Mouse (Mus musculus): ENCODE measurements around the gene D630003M21Rik. TPM values are rescaled to one million over a fixed set of nuclear protein-coding genes. Genes with fewer than 3 reads are reported as not detected.

D630003M21Rik gene
- 15.4 and 19.9 TPM in 2 replicates for polyA plus RNA-seq (2012; rRNA removed)

DNA sequence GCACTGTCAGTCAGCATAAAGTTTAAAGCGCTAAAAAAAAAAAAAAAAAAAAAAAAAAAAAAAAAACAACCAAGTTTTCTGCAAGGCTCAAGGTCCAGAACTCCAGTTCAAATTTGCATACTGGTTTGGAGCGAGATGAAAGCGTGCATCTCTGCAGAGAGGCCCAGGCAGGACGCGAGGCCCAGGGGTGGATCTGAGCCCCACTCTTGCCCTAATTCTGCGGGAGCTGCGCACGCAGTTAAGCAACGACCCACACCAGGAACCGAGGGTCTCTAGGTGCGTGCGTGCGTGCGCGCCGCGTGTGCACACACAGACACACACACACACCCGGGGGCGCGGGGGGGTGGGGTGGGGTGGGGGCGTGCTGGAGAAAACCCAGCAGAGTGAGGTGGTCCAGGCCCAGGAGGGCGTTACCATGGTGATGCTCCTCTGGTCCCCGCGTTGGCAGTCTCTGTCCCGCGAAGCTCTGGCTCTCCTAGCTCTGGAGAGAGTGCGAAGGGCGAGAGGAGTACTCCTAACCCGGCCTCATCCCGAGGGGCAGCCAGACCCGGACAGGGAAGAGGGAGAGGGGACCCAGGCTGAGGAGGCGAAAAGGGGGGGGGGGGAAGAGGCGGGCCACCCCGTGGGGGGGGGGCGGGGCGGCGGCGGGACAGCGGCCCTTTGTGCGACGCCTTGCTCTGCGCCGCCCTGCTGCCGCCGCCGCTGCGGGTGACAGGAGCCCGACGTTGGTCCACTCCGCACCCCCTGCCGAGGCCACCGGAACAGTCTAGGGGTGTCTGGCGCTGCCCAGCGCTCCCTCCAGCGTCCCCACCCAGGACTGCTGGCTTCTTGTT, at the start of gene D630003M21Rik:
Gene D630003M21Rik, minus strand, starts transcription at position 553 of the 833 bp plus-strand sequence.
- no peak for DNase-seq (ENCODE audit: low read depth)

DNA sequence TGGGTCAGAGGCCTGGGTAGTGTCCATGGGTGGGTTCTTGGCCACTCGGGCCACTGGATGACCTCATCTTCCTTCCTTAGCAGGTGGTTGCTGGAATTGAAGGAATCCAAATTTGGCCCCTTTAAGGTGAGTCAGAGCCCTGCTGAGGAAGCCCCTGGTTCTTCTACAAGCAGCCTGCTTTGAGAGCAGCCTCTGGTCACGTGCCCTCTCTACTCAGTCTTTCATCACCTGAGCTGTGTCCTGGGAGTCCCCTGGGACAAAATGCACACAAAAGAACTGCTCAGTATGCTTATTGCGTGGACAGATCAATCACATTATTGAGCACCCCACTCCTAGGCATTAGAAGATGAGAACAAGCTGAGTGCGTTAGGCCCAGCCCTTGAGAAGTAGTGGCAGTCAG, 47.9 kb upstream of the D630003M21Rik start:
- DNase-seq (ENCODE audit: low read depth), result no peak

DNA sequence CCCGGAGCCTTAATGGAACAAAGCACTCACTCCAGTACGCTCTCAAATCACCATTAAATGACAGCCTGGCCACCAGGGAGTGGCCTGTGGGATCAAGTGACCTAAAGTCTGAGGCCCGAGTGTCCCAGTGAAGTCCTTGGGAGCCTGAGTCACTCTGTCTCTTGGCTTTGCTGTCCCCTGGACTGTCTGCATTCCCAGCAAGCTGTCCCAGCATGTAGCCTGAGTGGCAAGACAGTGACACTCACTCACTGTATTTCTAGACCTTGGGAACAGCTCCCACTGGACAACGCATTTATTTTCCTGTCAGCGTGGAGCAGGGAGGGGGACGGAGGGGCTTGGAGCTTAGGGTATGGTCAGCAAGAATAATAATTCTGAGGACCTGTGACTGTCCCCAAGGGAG, 47.4 kb upstream of the D630003M21Rik start:
- no peak for DNase-seq (ENCODE audit: low read depth)

DNA sequence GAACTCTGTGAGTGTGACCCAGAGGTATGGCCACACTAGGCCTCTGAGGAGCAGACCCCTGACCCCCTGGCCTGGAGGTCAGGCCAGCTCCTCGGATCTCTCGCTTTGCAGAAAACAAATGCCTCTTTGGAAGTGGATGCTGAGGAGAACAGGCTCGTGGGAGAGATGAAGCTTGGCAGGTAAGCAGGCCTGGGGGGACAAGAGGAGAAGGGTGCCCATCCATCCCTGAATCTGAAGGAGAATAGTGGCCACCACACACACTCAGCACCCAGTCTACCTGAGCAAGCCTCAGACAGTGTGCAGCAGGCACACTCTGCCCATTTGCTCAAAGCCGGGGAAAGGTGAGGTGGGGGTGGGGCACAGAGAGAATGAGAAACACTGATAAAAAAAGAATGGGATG, 46.8 kb upstream of the D630003M21Rik start:
- DNase-seq (ENCODE audit: low read depth), result no peak

DNA sequence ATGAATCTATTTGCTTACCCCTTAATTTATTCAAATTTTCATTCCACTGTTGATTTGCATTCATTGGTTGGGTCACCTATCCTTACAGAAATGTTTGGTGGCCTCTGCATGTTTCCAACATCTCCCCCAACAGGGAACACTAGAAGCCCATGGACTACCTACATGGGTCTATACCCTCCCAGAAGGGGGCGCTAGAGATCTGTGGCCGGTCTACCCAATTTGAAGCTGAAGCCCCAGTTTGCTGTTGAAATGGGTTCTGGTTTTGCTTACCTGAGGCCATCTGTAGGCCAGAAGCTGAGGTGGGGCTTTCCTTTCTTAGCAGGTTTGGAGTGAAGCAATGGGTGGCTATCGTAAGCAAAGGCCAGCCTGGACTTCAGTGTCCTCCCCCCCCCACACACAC, 46.3 kb upstream of the D630003M21Rik start:
- DNase-seq (ENCODE audit: low read depth), result no peak

DNA sequence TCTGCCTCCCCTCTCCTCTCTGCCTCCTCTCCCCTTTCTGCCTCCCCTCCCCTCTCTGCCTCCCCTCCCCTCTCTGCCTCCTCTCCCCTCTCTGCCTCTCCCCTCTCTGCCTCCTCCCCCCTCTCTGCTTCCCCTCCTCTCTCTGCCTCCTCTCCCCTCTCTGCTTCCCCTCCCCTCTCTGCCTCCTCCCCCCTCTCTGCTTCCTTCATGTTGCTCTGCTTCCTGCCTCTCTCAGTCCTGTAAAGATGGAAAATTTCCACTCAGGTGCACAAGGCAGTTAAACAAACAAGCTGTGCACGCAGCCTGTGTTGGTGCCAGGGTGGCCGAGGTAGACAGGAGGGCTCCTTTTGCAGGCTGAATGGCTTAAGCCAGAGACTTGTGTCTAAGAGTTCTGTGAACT, 44.6 kb upstream of the D630003M21Rik start:
- DNase-seq (ENCODE audit: low read depth), result no peak

DNA sequence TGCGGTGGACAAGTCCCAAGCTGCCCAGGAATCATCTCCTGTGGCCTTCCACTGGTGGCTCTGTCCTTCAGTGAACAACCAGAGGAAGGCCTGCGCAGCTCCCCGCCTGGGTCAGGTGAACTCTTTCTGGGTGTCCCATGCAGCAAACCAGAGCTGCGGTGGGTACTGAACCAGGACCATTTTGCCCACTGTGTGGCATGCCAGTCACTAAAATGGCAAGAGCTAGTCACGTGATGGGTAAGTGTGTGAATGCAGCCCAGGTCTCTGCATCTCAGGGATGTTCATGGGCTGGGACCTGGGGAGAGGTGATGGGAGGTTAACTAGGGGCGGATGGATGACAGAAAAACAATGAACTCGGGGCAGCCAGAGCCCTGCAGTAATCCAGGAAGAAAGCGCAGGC, 41.0 kb upstream of the D630003M21Rik start:
- DNase-seq (ENCODE audit: low read depth), result no peak

DNA sequence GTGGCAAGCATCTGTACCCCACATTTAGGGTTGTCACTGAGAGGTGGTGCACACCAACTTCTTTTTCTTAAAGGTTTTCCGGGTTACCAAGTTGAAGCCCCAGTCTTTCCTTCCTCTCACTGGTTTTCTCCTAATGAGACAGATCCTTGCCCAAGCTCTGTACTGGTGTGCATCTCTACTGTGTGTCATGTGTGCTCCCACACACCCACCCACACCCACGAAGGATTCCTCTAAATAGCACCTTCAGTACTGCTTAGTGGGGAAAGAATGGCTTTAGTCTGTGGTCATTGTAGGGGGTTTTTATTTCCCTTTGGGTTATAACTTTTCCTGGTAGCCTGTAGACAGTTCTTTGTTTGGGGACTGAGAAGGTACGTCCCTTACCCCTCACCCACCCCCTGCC, 35.9 kb upstream of the D630003M21Rik start:
- DNase-seq (ENCODE audit: low read depth), result no peak

DNA sequence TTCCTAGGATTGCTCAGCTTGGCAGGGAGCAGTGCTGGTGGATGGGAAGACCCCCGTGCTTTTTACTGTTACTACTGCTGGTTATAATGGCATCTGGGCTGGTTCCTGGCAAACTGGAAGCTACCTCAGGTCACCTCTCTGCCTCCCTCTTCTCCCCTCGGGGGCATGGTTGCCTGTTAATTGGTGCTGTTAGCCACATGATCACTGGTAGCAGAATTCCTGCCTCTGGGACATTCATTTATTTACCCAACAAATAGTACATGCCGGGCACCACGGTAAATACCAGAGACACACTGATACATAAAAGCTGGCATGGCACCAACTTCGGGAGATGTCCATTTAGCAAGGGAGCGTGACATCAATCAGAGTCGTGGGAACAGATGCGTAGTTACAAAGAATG, 30.5 kb upstream of the D630003M21Rik start:
- no peak for DNase-seq (ENCODE audit: low read depth)

DNA sequence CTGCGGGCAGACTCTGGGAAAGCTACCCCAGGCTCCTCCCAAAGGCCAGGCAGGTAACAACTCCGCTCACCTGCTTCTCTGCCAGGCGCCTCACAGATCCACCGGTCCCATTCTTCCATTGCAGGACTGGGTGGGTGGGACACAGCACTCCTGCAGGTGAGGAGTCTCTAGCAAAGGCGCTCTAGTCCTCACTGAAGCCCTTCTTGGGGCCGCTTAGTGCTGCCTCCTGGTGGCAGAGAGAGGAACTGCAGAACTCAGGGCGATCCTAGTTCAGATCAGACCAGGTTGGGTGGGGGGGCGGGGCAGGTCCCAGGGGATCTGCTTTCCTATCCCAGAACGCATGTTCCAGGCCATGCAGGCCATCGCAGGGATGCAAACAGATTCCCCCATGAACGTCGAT, 29.8 kb upstream of the D630003M21Rik start:
- no peak for DNase-seq (ENCODE audit: low read depth)

DNA sequence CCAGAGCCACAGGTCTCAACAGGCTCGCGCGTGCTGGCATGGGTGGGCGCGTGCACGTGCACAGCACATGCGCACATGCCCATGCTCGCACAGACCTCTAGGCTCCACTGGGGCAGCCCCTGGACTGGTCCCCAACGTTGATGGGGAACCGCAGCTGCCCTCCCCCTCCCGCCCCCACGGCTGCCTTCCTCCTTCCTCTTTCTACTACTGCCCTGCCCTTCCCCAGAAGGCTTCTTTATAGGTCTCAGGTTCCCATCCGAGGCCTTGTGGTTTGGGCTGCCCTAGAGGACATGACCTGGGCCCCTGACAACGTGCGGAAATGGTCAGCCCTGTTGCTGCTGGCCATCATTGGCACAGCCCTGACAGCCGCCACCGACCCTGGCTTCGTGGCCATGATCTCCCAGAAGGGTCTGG, 29.0 kb upstream of the D630003M21Rik start, which contains the start of gene Bpi:
Gene Bpi, plus strand, starts transcription at position 90 of the 414 bp plus-strand sequence.
- no peak for DNase-seq (ENCODE audit: low read depth)

DNA sequence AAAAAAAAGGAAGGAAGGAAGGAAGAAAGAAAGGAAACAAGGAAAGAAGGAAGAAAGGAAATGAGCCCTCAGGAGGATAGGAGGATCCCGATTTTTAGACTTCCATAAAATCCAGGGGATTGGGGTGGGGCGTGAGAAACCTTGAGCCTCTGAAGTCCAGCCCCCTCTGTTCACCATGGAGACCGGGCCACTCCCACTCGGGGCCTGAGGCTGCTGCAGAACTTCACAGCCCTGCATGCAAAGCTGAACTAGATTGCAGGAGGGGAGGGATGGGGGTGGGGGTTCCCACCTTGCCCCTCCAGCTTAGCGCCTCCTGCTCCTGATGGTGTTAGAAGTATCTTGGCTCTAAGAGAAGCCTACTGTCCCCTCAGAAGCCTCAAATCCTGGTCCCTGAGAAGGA, 27.9 kb upstream of the D630003M21Rik start:
- DNase-seq (ENCODE audit: low read depth), result no peak

DNA sequence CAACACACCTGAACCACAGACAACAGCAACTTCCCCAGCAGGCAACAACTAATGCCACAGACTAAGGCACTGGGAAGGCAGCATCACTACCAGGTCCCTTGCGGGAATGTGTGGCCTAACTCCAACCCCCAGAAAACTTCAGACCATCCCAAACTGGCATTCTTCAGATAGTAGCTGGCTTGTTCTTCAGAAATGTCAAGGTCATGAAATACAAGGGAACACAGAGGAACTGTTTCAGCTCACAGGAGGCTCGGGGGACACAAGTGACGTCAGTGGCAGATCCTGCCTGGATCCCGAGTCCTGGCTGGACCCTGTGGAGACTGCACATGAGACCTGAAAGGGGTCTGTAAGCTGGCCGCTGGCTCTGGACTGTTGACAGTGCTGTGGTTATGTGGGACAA, 24.8 kb upstream of the D630003M21Rik start:
- DNase-seq (ENCODE audit: low read depth), result no peak

DNA sequence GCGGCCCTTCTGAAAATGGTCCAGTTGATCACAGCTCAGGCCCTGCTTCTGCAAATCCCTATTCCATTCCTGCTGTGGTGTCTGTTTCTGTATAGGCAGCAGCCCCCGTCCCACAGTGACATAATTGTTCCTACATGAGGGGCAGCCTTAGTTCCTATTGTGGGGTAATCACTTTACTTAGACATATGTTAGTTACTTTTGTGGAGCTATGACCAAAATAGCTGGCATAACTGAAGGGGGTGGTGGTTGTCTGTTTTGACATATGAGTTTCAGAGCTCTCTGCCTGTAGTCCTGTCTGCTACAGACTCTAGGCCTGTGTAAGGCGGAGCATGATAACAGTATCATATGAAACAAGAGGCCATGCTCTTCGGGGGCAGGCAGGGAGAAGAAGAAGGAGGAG, 21.5 kb upstream of the D630003M21Rik start:
- DNase-seq (ENCODE audit: low read depth), result no peak

DNA sequence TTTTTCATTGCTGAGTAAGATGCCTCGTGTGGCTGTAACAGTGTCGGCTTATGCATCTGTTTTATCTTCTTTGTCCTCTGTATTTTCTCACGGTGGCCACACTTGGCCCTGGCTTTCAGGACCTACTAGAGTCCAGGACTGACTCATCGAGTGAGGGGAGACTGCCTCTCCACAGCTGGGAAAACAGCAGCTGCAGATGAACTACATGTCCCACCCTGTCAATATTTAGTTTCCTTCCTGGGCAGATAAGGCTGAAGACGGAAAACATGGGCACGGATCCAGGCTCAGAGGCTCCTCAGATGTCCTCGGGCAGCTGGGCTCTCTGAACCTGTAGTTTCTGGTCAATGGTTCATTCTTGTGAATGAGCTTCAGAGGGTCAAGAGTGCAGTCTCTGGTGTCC, 19.3 kb upstream of the D630003M21Rik start:
- no peak for DNase-seq (ENCODE audit: low read depth)

DNA sequence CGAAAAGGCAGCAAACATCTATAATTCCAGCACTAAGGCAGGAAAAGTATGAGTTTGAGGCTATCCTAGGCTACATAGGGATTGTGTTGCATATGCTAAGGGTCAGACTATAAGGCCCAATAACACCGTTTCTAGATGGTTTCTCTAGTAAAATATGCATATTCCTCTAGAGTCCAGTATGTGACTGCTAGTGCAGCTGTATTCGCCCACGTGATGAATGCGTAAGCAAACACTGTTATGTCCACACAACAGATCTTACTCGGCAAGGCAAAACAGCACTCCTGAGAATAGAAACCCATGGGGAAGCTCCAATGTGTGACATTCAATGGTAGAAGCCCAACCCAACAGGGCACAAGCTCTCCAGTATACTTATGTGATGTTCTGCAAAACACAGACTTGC, 18.8 kb upstream of the D630003M21Rik start:
- DNase-seq (ENCODE audit: low read depth), result no peak

DNA sequence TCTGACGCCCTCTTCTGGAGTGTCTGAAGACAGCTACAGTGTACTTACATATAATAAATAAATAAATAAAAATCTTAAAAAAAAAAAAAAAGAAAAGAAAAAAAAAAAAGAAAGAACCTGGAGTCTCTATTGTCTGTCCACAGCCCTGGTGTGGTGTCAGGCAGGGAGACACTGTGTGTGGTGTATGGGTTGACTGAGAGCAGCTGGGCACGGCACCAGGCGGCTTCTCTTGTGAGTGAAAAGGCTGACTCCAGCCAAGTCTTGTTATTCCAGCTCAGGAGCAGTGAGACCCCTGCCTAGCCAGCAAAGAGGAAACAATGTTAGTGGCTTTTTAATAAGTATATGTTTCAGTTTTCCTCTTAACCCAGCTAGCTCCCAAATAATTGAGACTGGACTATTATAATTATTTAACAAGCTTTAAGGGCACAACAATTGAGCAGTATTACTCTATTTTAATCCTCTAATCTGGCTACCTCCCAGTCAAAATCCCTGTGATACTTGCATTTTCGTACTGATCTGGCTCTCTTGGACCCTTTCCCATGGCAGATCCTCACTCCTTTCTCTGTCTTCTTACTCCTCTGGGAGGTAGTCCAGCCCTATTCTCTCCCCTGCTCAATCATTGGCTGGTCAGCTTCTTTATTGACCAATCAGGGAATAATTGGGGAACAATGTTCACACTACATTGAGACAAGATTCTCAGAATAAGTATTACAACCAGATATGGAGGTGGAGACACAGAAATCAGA, 16.2 kb upstream of the D630003M21Rik start:
- no peak for DNase-seq (ENCODE audit: low read depth)

DNA sequence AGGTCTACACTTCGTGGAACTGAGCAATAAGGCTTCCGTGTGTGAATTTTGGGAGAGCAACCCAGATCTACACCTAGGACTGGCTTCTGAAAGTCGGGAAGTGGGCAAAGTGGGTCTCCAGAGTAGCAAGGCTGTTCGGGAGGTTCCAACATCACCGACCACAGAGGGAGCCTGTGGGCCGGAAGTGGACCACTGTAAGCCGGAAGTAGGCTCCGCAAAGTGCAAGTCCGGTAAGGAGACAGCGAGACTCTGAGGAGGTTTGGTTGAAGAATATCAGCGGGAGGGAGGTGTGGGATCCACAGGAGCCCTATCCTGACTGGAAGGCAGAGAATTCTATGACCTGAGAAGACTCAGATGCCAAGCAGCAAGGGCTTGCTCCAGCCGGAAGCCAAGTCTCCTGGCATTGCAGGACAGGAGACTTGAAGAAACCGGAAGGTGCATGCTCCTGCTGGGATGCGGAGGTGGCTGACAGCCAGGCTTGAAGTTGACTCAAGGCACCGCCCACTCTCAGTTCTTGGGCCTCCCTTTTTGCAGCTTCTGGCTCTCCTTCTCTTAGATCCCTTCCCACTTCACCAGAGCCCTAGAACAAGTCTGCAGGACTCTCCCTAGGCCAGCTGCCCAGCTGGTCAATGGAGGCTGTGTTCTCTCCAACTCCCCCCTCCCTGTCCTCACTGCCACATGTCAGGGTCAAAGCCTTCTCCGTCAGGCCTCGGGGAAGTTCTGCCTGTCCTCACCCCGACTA, 14.3 kb upstream of the D630003M21Rik start:
- no peak for DNase-seq (ENCODE audit: low read depth)

DNA sequence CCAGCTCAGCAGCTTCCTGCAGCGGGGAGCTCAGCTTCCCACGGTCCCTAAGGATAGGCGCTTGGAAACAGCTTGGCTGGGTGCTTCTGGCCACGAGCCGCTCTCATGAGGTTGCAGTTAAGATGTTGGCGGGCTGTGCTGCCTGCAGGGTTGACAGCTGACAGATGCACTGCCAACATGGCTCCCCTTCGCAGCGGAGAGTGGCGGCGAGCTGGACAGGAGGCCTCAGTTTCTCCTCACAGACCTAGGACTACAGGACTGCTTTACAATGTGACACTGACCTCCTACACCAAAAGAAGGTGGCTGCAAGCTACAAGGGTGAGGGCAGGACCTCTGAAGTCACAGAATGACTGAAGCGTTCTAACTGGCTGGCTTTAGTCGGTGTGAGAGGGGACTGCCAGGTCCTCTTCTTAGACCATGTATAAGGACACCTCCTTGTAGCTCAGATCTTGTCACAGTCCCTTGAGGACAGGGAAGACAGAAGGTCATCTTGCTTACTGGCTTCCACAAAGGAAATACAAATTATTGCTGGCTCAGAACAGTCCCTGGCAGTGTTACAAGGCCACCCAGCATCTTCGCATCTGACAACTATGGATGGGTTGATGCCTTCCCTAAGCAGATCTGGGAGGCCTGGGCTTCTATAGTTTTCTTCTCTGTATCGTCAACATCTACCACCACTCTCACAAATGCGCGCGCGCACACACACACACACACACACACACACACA, 13.3 kb upstream of the D630003M21Rik start:
- DNase-seq (ENCODE audit: low read depth), result no peak

DNA sequence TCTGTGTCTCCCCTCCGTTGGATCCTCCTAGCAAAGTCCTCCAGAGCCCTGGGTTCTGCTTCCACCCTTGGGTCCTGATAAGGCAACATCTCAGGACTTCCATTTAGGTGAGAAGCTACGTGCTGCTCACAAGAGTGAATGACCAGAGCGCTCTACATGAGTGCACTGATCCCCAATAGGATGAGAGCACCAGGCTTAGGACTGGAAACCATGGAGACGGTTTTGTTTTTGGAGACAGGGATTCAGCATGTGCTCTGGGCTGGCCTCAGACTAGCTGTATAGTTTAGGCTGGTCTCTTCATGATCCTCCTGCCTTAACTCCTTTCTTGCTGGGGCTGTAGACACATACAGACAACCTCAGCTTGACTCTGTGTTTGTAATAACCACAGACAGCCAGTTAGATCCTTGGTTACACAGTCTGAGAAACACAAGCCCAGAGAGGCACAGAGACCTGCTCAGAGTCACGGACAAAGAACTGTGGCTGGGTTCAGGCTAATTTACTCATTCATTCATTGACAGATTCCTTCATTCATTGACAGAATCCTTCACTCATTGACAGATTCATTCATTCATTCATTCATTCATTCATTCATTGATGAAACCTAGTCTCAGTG, 12.2 kb upstream of the D630003M21Rik start:
- DNase-seq (ENCODE audit: low read depth), result no peak

DNA sequence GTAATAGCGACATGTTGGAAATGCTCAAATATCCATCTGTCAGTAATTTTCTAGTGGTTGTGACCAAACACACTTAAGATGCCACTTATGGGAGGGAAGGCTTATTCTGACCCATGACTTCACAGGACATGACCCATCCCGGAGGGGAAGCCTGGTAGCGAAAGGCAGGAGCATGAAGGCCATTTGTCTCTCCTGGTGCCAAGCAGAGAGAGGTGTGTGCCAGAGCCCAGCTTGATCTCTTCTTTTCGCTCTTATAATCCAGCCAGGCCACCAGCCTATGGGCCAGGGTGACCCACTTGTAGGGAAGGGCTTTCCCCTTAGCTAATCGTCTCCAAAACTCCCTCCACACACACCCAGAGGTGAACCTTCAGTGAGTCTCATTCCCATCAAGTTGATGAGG, 9.1 kb upstream of the D630003M21Rik start:
- no peak for DNase-seq (ENCODE audit: low read depth)
